Mouse (Mus musculus) CH12.LX (cell line): ENCODE measurements around the gene Slc27a1.

Experiments
- BHLHE40 ChIP-seq: IDR thresholded peaks from 2 replicates; pipeline ENCODE4 v1.6.1; 2011; ENCODE audit warnings: mild to moderate bottlenecking, low read depth, low read length, improper control_type of control experiment
- CTCF ChIP-seq, 2 experiments: IDR thresholded peaks in 1 of 2; conservative IDR thresholded peaks in 1 of 2; 2 replicates each; pipeline ENCODE4 v1.5.1; 2011 to 2012; ENCODE audit warnings: low read depth in 2 of 2, low read length in 2 of 2, improper control_type of control experiment in 1 of 2, inconsistent platforms in 1 of 2, mild to moderate bottlenecking in 1 of 2, moderate library complexity in 1 of 2
- EP300 ChIP-seq: IDR thresholded peaks from 2 replicates; pipeline ENCODE4 v1.6.1; 2011; ENCODE audit warnings: low read length, improper control_type of control experiment
- GABPA ChIP-seq: IDR thresholded peaks from 2 replicates; pipeline ENCODE4 v1.6.1; 2012; ENCODE audit warnings: low read depth, low read length, improper control_type of control experiment, inconsistent platforms; ENCODE audit not compliant: insufficient replicate concordance
- MAFK ChIP-seq: IDR thresholded peaks from 2 replicates; pipeline ENCODE4 v1.6.1; 2011; ENCODE audit warnings: low read length, improper control_type of control experiment; ENCODE audit not compliant: insufficient replicate concordance
- MAX ChIP-seq: IDR thresholded peaks from 2 replicates; pipeline ENCODE4 v1.6.1; 2011; ENCODE audit warnings: low read length, improper control_type of control experiment
- MEF2A ChIP-seq: IDR thresholded peaks from 2 replicates; pipeline ENCODE4 v1.6.1; 2014; ENCODE audit warnings: low read depth, mild to moderate bottlenecking, inconsistent platforms, low read length, improper control_type of control experiment, borderline replicate concordance
- MXI1 ChIP-seq: IDR thresholded peaks from 2 replicates; pipeline ENCODE4 v1.6.1; 2011; ENCODE audit warnings: mild to moderate bottlenecking, low read depth, low read length, improper control_type of control experiment
- NELFE ChIP-seq: IDR thresholded peaks from 2 replicates; pipeline ENCODE4 v1.6.1; 2011; ENCODE audit warnings: low read depth, low read length, improper control_type of control experiment
- POLR2A ChIP-seq: IDR thresholded peaks from 2 replicates; pipeline ENCODE4 v1.6.1; 2011; ENCODE audit warnings: low read depth, mild to moderate bottlenecking, improper control_type of control experiment, low read length
- POLR2AphosphoS2 ChIP-seq: IDR thresholded peaks from 2 replicates; pipeline ENCODE4 v1.6.1; 2011; ENCODE audit warnings: low read depth, low read length, improper control_type of control experiment
- SMC3 ChIP-seq: IDR thresholded peaks from 2 replicates; pipeline ENCODE4 v1.6.1; 2011; ENCODE audit warnings: low read depth, low read length, improper control_type of control experiment
- USF1 ChIP-seq: IDR thresholded peaks from 2 replicates; pipeline ENCODE4 v1.6.1; 2014; ENCODE audit warnings: low read depth, mild to moderate bottlenecking, inconsistent platforms, low read length, improper control_type of control experiment
- USF2 ChIP-seq: conservative IDR thresholded peaks from 2 replicates; pipeline ENCODE4 v1.6.1; 2011; ENCODE audit warnings: low read depth, low read length, improper control_type of control experiment

DNA sequence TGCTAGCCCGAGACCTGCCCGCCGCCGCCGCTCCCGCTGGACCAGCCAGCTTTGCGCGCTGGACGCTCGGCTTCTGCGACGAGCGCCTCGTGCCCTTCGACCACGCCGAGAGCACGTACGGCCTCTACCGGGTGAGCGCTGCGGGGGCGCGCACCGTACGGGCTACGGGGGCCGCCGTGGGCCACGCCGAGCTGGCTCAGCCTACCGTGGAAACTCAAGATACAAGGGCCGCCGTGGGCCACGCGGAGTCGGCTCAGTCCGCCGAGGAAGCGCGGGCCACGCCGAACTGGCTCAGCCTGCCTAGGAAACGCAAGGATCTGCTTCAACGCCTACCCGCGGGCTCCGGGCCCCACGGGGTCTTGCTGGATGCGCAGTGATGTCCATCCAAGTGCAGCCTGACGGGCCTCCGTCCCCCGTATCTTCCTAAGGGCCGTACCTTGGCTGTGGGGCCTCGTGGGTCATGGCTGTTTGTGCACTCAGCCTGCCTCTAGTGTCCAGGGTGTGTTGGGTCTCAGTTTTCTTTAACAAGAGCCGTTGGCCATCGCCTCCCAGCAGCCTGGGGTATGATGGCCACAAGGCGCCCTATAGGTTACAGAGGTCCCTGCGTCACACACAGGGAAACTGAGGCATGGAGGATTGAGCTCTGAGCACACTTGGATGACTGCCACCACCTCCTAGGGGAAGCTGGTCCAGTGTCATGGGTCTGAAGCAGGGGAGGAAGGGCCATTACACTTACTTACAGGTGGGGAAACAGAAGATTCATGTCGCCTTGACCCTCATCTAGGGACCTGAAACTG lies 23.9 kb downstream of the Slc27a1 start:
- no peak; the same call in 1 of the 2 replicates for TF ChIP-seq POLR2A
- TF ChIP-seq CTCF (conservative IDR thresholded peaks at IDR 0.05 in 1 of 2, IDR thresholded peaks at IDR 0.05 in 1 of 2; ENCODE audit: low read depth in 2 of 2, low read length in 2 of 2) = 0 out of 4 replicates have a peak, but pooled peaks of 1 of the 2 experiments have one; percentile 2
- no peak for TF ChIP-seq EP300
- no peak for TF ChIP-seq POLR2AphosphoS2
- TF ChIP-seq USF2 = no peak
- no peak for TF ChIP-seq MXI1
- TF ChIP-seq MEF2A = 0 out of 2 replicates have a peak, but pooled peaks have one; percentile 23
- TF ChIP-seq USF1 = no peak
- no peak for TF ChIP-seq MAFK
- no peak for TF ChIP-seq MAX
- TF ChIP-seq SMC3 = no peak; the same call in 1 of the 2 replicates
- no peak for TF ChIP-seq NELFE
- no peak for TF ChIP-seq BHLHE40
- no peak for TF ChIP-seq GABPA
